Mouse (Mus musculus) testis, adult 2 months (tissue): Measurements from ENCODE around the gene Gm45062.

Source experiments
- CTCF ChIP-seq: fragments of 200-500 bp; IDR thresholded peaks from 2 replicates; pipeline ENCODE4 v1.5.1; 2012; ENCODE audit warnings: low read depth, mild to moderate bottlenecking, inconsistent platforms, low read length, moderate library complexity; ENCODE audit not compliant: control insufficient read depth, insufficient read depth, insufficient replicate concordance
- POLR2A ChIP-seq: fragments of 200-500 bp; IDR thresholded peaks from 2 replicates; pipeline ENCODE4 v1.6.1; 2012; ENCODE audit warnings: low read depth, mild to moderate bottlenecking, inconsistent platforms, low read length, moderate library complexity; ENCODE audit not compliant: control insufficient read depth

DNA sequence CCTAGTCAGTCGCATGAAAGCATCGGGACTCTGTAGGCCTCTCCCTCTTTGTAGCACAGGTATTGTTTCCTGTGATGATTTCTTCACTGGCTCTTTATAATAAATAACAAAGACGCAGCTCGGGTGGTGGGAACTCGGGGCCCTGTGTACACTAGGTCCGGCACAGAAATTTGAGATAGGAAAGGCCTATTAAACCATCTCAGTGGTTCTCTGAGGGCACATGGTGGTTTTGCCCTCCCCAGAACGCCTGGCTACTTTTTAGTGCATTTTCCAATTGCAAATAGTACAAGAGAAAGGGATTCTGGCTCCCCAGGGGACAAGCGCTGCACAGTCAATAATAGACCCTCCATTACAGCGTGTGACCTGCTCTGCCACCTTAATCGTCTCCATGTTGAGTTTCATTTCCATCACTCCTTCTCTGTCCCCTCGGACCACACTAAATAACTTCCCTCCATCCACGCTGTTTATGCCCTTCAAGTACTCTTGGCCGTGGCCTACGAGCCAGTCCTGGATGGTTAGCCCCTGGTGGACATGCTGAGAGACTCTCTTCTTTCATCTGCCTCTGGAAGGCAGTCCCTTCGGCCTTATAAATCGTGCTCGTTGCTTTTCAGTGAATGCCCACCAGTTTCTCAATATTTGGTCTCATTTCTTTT is 227.3 kb downstream of the Gm45062 start:
- TF ChIP-seq CTCF (no peak), POLR2A (no peak)
